Mouse (Mus musculus) ovary, postnatal 36 days (tissue): ENCODE measurements around the gene Dkk3.

ENCODE experiments used
- DNase-seq: peaks from one replicate; pipeline ENCODE4 v3.0.0; 2022; ENCODE audit warnings: low spot score, mixed read lengths

Gene Dkk3

DNA sequence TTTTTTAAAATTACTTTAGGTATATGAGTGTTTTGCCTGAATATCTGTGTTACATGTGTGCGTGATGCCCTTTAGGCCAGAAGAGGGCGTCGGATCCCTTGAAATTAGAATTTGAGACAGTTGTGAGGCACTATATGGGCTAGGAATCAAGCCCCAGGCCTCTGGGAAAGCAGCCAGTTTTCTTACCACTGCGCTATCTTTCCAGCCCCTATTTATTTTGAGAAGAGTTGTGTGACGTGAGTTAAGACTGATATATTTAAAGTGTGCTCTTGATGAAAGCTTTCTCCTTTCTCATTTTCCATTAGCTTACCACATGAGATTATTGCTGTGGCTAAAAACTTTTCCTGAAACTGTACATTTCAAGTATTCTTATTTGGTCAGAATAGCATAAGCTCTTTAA lies 84.0 kb downstream of the Dkk3 start:
- no peak for DNase-seq
